ENCODE assay signal across 22 mouse cellular contexts in genomic region chr17:7795168-7795567, GRCm38 (mm10).
"Had no signal": no experiment of that assay in that cellular context is flagged by ENCODE, and none has a peak within 500 bp of the region (broad histone marks: within the 10 kb centered on the region; RNA-seq: fewer than 3 reads in every experiment).

No protein-coding gene starts in this region.

- H3K27ac ChIP-seq: limb, embryonic 10.5 days; limb, embryonic 13.5 days; liver, embryonic 12.5 days; liver, embryonic 15.5 days; lung, embryonic 15.5 days; neural tube, embryonic 12.5 days; neural tube, embryonic 15.5 days; stomach, embryonic 15.5 days had no signal

- DNase-seq: kidney, adult 2 months; kidney, postnatal 14 days; kidney, postnatal 4 days; liver; lung, adult 18-20 months; lung, postnatal 36 days; midbrain, embryonic 14.5 days; right cerebral cortex, adult 18-20 months; right cerebral cortex, postnatal 14 days; right cerebral cortex, postnatal 4 days; spleen, adult 18-20 months; thymus, postnatal 25 days had no signal

- H3K27me3 ChIP-seq: limb, embryonic 13.5 days; liver, embryonic 12.5 days; liver, embryonic 15.5 days; lung, embryonic 15.5 days; megakaryocyte, embryonic 14.5 days; neural tube, embryonic 12.5 days; neural tube, embryonic 15.5 days; stomach, embryonic 15.5 days had no signal

- H3K4me3 ChIP-seq: limb, embryonic 10.5 days; limb, embryonic 13.5 days; liver, embryonic 12.5 days; liver, embryonic 15.5 days; lung, embryonic 15.5 days; megakaryocyte, embryonic 14.5 days; neural tube, embryonic 12.5 days; neural tube, embryonic 15.5 days; stomach, embryonic 15.5 days had no signal

- ATAC-seq: liver, embryonic 12.5 days had no signal

- H3K9ac ChIP-seq: limb, embryonic 13.5 days; liver, embryonic 12.5 days; liver, embryonic 15.5 days; lung, embryonic 15.5 days; neural tube, embryonic 12.5 days; neural tube, embryonic 15.5 days; stomach, embryonic 15.5 days had no signal

- H3K36me3 ChIP-seq: limb, embryonic 10.5 days; limb, embryonic 13.5 days; liver, embryonic 12.5 days; liver, embryonic 15.5 days; lung, embryonic 15.5 days; neural tube, embryonic 12.5 days; neural tube, embryonic 15.5 days; stomach, embryonic 15.5 days had no signal

- H3K4me2 ChIP-seq: limb, embryonic 13.5 days; liver, embryonic 12.5 days; liver, embryonic 15.5 days; lung, embryonic 15.5 days; midbrain, embryonic 11.5 days; neural tube, embryonic 12.5 days; neural tube, embryonic 15.5 days; stomach, embryonic 15.5 days had no signal

- H3K9me3 ChIP-seq: limb, embryonic 10.5 days; limb, embryonic 13.5 days; liver, embryonic 12.5 days; liver, embryonic 15.5 days; lung, embryonic 15.5 days; megakaryocyte, embryonic 14.5 days; neural tube, embryonic 12.5 days; neural tube, embryonic 15.5 days; stomach, embryonic 15.5 days had no signal

- H3K4me1 ChIP-seq: liver, embryonic 12.5 days; liver, embryonic 15.5 days; megakaryocyte, embryonic 14.5 days; neural tube, embryonic 12.5 days; neural tube, embryonic 15.5 days; stomach, embryonic 15.5 days had no signal
